Mouse (Mus musculus) hindbrain, embryonic 12.5 days (tissue): ENCODE results near the gene Snx11. TPM values are rescaled to one million over a fixed set of nuclear protein-coding genes. Genes with fewer than 3 reads are reported as not detected.

ENCODE experiments used
- ATAC-seq: fragments of 200-750 bp; cut with Nextera tagmentation; 2 replicates; pipeline ENCODE4 v1.8.0; 2017; ENCODE audit warnings: moderate TSS enrichment; ENCODE audit not compliant: low FRiP score
- H3K27ac ChIP-seq: fragments of 300-500 bp; sonication (generic); 2 replicates; pipeline ENCODE4 v1.5.1; 2016; ENCODE audit warnings: mild to moderate bottlenecking
- H3K27me3 ChIP-seq: fragments of 300-500 bp; sonication (generic); 2 replicates; pipeline ENCODE4 v1.6.1; 2016; ENCODE audit warnings: mild to moderate bottlenecking
- H3K36me3 ChIP-seq: fragments of 300-500 bp; sonication (generic); 2 replicates; pipeline ENCODE4 v1.6.1; 2016; ENCODE audit warnings: mild to moderate bottlenecking
- H3K4me1 ChIP-seq: fragments of 300-500 bp; sonication (generic); 2 replicates; pipeline ENCODE4 v1.6.1; 2016
- H3K4me2 ChIP-seq: fragments of 300-500 bp; sonication (generic); replicated peaks from 2 replicates; pipeline ENCODE4 v1.6.1; 2016; ENCODE audit warnings: mild to moderate bottlenecking
- H3K4me3 ChIP-seq: fragments of 300-500 bp; sonication (generic); 2 replicates; pipeline ENCODE4 v1.5.1; 2016; ENCODE audit warnings: mild to moderate bottlenecking
- H3K9ac ChIP-seq: fragments of 300-500 bp; sonication (generic); 2 replicates; pipeline ENCODE4 v1.6.1; 2016; ENCODE audit warnings: mild to moderate bottlenecking, moderate library complexity
- H3K9me3 ChIP-seq: fragments of 300-500 bp; sonication (generic); replicated peaks from 2 replicates; pipeline ENCODE4 v1.6.1; 2016; ENCODE audit warnings: mild to moderate bottlenecking
- WGBS: fragments of 180-500 bp; shearing (Covaris S2); methylation state at CpG from one replicate; pipeline ENCODE4 v1.1.7; 2016; 5-methylcytosine and 5-hydroxymethylcytosine counted together
- polyA plus RNA-seq: library from polyadenylated mRNA; unstranded; fragments of >200 nt; fragmentation: Nextera tagmentation; extraction: Ambion mirVana; gene quantifications from 2 replicates; pipeline ENCODE4 v1.2.1, GENCODE M21; 2016

The Snx11 gene
- polyA plus RNA-seq, 1 experiment from 2014 or later: 40.5 TPM

GRCm38 (mm10) chr11:96747555-96747954 lies 29.8 kb downstream of the Snx11 start:
- no peak for ATAC-seq
- Histone ChIP-seq H3K27me3 (no peaks in the 10 kb centered on the region), H3K4me2 (no peak overlapping the region), H3K9me3 (no peaks in the 10 kb centered on the region), H3K9ac (no peak overlapping the region), H3K36me3 (no peaks in the 10 kb centered on the region), H3K4me1 (peaks cover 10% of the 10 kb centered on the region), H3K4me3 (no peak overlapping the region), H3K27ac (no peak overlapping the region)
- WGBS: 51% methylated on average over 3 of the region's 3 CpGs

GRCm38 (mm10) chr11:96746648-96747047 lies 30.7 kb downstream of the Snx11 start:
- 67% methylated on average over 6 of the region's 6 CpGs for WGBS
- Histone ChIP-seq H3K4me3 (no peak overlapping the region), H3K27ac (no peak overlapping the region), H3K9ac (no peak overlapping the region), H3K36me3 (no peaks in the 10 kb centered on the region), H3K4me2 (no peak overlapping the region), H3K4me1 (peaks cover 20% of the 10 kb centered on the region), H3K9me3 (no peaks in the 10 kb centered on the region), H3K27me3 (no peaks in the 10 kb centered on the region)
- no peak for ATAC-seq

GRCm38 (mm10) chr11:96743891-96744290 lies 33.5 kb downstream of the Snx11 start:
- H3K27me3 ChIP-seq: no peaks in the 10 kb centered on the region
- peak overlapping the region; percentile 87; the same call in 1 of the 2 replicates for H3K27ac ChIP-seq
- no peak overlapping the region for H3K4me3 ChIP-seq
- no peak overlapping the region for H3K9ac ChIP-seq
- ATAC-seq: no peak
- 76% methylated on average over 4 of the region's 4 CpGs for WGBS
- no peaks in the 10 kb centered on the region for H3K9me3 ChIP-seq
- H3K4me2 ChIP-seq: no peak overlapping the region
- no peaks in the 10 kb centered on the region for H3K36me3 ChIP-seq
- peaks cover 37% of the 10 kb centered on the region for H3K4me1 ChIP-seq

GRCm38 (mm10) chr11:96743000-96743399 lies 34.4 kb downstream of the Snx11 start:
- peak overlapping the region; percentile 17; the same call in 1 of the 2 replicates for H3K4me2 ChIP-seq
- ATAC-seq: peak; percentile 42
- no peaks in the 10 kb centered on the region for H3K36me3 ChIP-seq
- H3K9ac ChIP-seq: no peak overlapping the region
- H3K27ac ChIP-seq: peak overlapping the region; percentile 87
- no peaks in the 10 kb centered on the region for H3K9me3 ChIP-seq
- H3K4me3 ChIP-seq: no peak overlapping the region
- peaks cover 42% of the 10 kb centered on the region for H3K4me1 ChIP-seq
- H3K27me3 ChIP-seq: no peaks in the 10 kb centered on the region
- WGBS: 55% methylated on average over 11 of the region's 11 CpGs

- Histone ChIP-seq H3K27ac (peak overlapping the region; percentile 87), H3K4me3 (no peak overlapping the region), H3K4me1 (peaks cover 44% of the 10 kb centered on the region), H3K36me3 (no peaks in the 10 kb centered on the region), H3K9me3 (no peaks in the 10 kb centered on the region), H3K4me2 (peak overlapping the region; percentile 33), H3K27me3 (0 out of 2 replicates have a peak, but pooled peaks cover 3% of the 10 kb centered on the region), H3K9ac (no peak overlapping the region)
- peak; percentile 77 for ATAC-seq
- WGBS: 15% methylated on average over 12 of the region's 12 CpGs
Measured at GRCm38 (mm10) chr11:96741995-96742394, 35.4 kb downstream of the Snx11 start.

GRCm38 (mm10) chr11:96740796-96741195 lies 36.6 kb downstream of the Snx11 start:
- no peaks in the 10 kb centered on the region for H3K9me3 ChIP-seq
- no peak for ATAC-seq
- H3K4me2 ChIP-seq: peak overlapping the region; percentile 29
- H3K27ac ChIP-seq: peak overlapping the region; percentile 87
- no peak overlapping the region for H3K9ac ChIP-seq
- peaks cover 9% of the 10 kb centered on the region; the same call in 1 of the 2 replicates for H3K27me3 ChIP-seq
- no peaks in the 10 kb centered on the region for H3K36me3 ChIP-seq
- WGBS: 53% methylated on average over 12 of the region's 12 CpGs
- no peak overlapping the region for H3K4me3 ChIP-seq
- peaks cover 50% of the 10 kb centered on the region for H3K4me1 ChIP-seq

- 66% methylated on average over 14 of the region's 14 CpGs for WGBS
- no peak overlapping the region for H3K9ac ChIP-seq
Measured at GRCm38 (mm10) chr11:96737673-96738471, 39.5 kb downstream of the Snx11 start.

GRCm38 (mm10) chr11:96736361-96736760 lies 41.0 kb downstream of the Snx11 start:
- H3K9ac ChIP-seq: 0 out of 2 replicates have a peak overlapping the region, but pooled peaks have one; percentile 23
- no peaks in the 10 kb centered on the region for H3K36me3 ChIP-seq
- ATAC-seq: no peak
- H3K4me2 ChIP-seq: peak overlapping the region; percentile 41
- peak overlapping the region; percentile 18; the same call in 1 of the 2 replicates for H3K27ac ChIP-seq
- peaks cover 9% of the 10 kb centered on the region; the same call in 1 of the 2 replicates for H3K27me3 ChIP-seq
- H3K9me3 ChIP-seq: no peaks in the 10 kb centered on the region
- H3K4me1 ChIP-seq: peaks cover 41% of the 10 kb centered on the region
- WGBS: 21% methylated on average over 11 of the region's 11 CpGs
- peak overlapping the region; percentile 19 for H3K4me3 ChIP-seq

More at GRCm38 (mm10) chr11:96737673-96738471, 39.5 kb downstream of the Snx11 start:
- peak overlapping the region; percentile 74 for H3K27ac ChIP-seq
- no peaks in the 10 kb centered on the region for H3K36me3 ChIP-seq
- H3K9me3 ChIP-seq: no peaks in the 10 kb centered on the region
- H3K27me3 ChIP-seq: peaks cover 9% of the 10 kb centered on the region; the same call in 1 of the 2 replicates
- peaks cover 50% of the 10 kb centered on the region for H3K4me1 ChIP-seq
- ATAC-seq: no peak
- no peak overlapping the region for H3K4me2 ChIP-seq
- H3K4me3 ChIP-seq: no peak overlapping the region

GRCm38 (mm10) chr11:96735908-96736307 lies 41.5 kb downstream of the Snx11 start:
- Histone ChIP-seq H3K27ac (peak overlapping the region; percentile 18; the same call in 1 of the 2 replicates), H3K9me3 (no peaks in the 10 kb centered on the region)

GRCm38 (mm10) chr11:96732657-96733056 lies 44.7 kb downstream of the Snx11 start:
- Histone ChIP-seq H3K27ac (0 out of 2 replicates have a peak overlapping the region, but pooled peaks have one; percentile 18), H3K27me3 (peaks cover 9% of the 10 kb centered on the region; the same call in 1 of the 2 replicates), H3K9me3 (no peaks in the 10 kb centered on the region), H3K4me1 (peaks cover 36% of the 10 kb centered on the region), H3K9ac (no peak overlapping the region), H3K4me3 (no peak overlapping the region), H3K4me2 (no peak overlapping the region; the same call in 1 of the 2 replicates), H3K36me3 (no peaks in the 10 kb centered on the region)
- no peak for ATAC-seq
- WGBS: 22% methylated on average over 4 of the region's 4 CpGs

More at GRCm38 (mm10) chr11:96735908-96736307, 41.5 kb downstream of the Snx11 start:
- H3K4me3 ChIP-seq: peak overlapping the region; percentile 19
- H3K4me2 ChIP-seq: peak overlapping the region; percentile 41
- ATAC-seq: peak; percentile 71; the same call in 1 of the 2 replicates
- under 1% methylated on average over 19 of the region's 19 CpGs for WGBS
- H3K36me3 ChIP-seq: no peaks in the 10 kb centered on the region
- peaks cover 9% of the 10 kb centered on the region; the same call in 1 of the 2 replicates for H3K27me3 ChIP-seq
- peaks cover 38% of the 10 kb centered on the region for H3K4me1 ChIP-seq
- 0 out of 2 replicates have a peak overlapping the region, but pooled peaks have one; percentile 23 for H3K9ac ChIP-seq

- no peaks in the 10 kb centered on the region for H3K27me3 ChIP-seq
- H3K4me1 ChIP-seq: peaks cover 30% of the 10 kb centered on the region
- 63% methylated on average over 5 of the region's 5 CpGs for WGBS
- no peak overlapping the region for H3K4me3 ChIP-seq
- peak overlapping the region; percentile 9 for H3K27ac ChIP-seq
- no peak overlapping the region for H3K4me2 ChIP-seq
- no peak overlapping the region for H3K9ac ChIP-seq
- H3K9me3 ChIP-seq: no peaks in the 10 kb centered on the region
- ATAC-seq: no peak
- H3K36me3 ChIP-seq: no peaks in the 10 kb centered on the region
Measured at GRCm38 (mm10) chr11:96730327-96730726, 47.0 kb downstream of the Snx11 start.

- Histone ChIP-seq H3K36me3 (no peaks in the 10 kb centered on the region), H3K27ac (peak overlapping the region; percentile 9; the same call in 1 of the 2 replicates), H3K4me2 (no peak overlapping the region), H3K27me3 (no peaks in the 10 kb centered on the region), H3K9me3 (no peaks in the 10 kb centered on the region), H3K4me3 (no peak overlapping the region), H3K9ac (no peak overlapping the region), H3K4me1 (peaks cover 30% of the 10 kb centered on the region)
- ATAC-seq: no peak
- 38% methylated on average over 9 of the region's 9 CpGs for WGBS
Measured at GRCm38 (mm10) chr11:96729462-96729861, 47.9 kb downstream of the Snx11 start.
